Mouse (Mus musculus) cerebellum, adult 2 months (tissue): ENCODE results near the gene Rps3. TPM values are rescaled to one million over a fixed set of nuclear protein-coding genes. Genes with fewer than 3 reads are reported as not detected.

Source experiments
- DNase-seq, 2 experiments: peaks; one replicate each; pipeline ENCODE4 v3.0.0; 2021
- H3K27ac ChIP-seq: fragments of 200-500 bp; 2 replicates; pipeline ENCODE4 v1.5.1; 2012; ENCODE audit warnings: low read length, control low read depth, inconsistent platforms; ENCODE audit not compliant: insufficient read depth
- H3K27me3 ChIP-seq: fragments of 200-500 bp; 2 replicates; pipeline ENCODE4 v1.6.1; 2012; ENCODE audit warnings: inconsistent platforms, mild to moderate bottlenecking, low read length, moderate library complexity; ENCODE audit not compliant: control insufficient read depth, insufficient read depth
- H3K4me1 ChIP-seq: fragments of 200-500 bp; 2 replicates; pipeline ENCODE4 v1.6.1; 2011; ENCODE audit warnings: low read length; ENCODE audit not compliant: control insufficient read depth, insufficient read depth
- H3K4me3 ChIP-seq: fragments of 200-500 bp; replicated peaks from 2 replicates; pipeline ENCODE3; 2011; ENCODE audit warnings: mild to moderate bottlenecking, low read depth, low read length, control low read depth; ENCODE audit not compliant: insufficient read depth
- CTCF ChIP-seq: fragments of 200-500 bp; IDR thresholded peaks from 2 replicates; pipeline ENCODE4 v1.5.1; 2011; ENCODE audit warnings: low read depth, mild to moderate bottlenecking, control low read depth, low read length, moderate library complexity, borderline replicate concordance; ENCODE audit not compliant: insufficient read depth
- POLR2A ChIP-seq: fragments of 200-500 bp; IDR thresholded peaks from 2 replicates; pipeline ENCODE4 v1.6.1; 2011; ENCODE audit warnings: low read length, control low read depth, borderline replicate concordance; ENCODE audit not compliant: insufficient read depth
- WGBS: fragments of 180-500 bp; shearing (Covaris S2); methylation state at CpG from one replicate; pipeline ENCODE4 v1.1.7; 2018; 5-methylcytosine and 5-hydroxymethylcytosine counted together
- polyA plus RNA-seq: library from polyadenylated mRNA; depleted of rRNA; stranded (reverse); fragments of >200 nt; gene quantifications from 2 replicates; pipeline ENCODE4 v1.2.3, GENCODE M21; 2012

Rps3 gene
- polyA plus RNA-seq, 1 experiment, result 434 TPM

DNA sequence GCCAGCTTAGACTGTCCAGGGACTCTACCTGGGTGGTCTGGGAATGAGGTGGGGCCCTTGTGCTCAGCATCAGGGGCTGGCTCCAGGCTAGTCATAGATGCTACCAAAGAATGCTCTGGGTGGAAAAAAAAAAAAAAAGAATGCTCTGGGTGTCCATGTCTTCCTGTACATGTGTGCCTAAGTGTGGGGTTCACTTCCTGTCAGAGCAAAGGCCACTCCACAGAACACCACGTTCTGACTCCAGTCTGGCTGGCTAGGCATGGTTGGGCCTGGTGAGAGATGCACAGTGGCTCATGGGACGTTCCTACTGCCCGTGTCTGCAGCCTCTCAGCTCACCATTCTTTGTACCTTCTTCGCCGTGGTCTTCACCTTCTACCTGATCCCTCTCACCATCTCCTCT lies 34.9 kb downstream of the Rps3 start:
- 82% methylated on average over 5 of the region's 5 CpGs for WGBS
- no peak for DNase-seq
- H3K4me3 ChIP-seq, result no peak overlapping the region
- no peak overlapping the region for H3K27ac ChIP-seq
- H3K27me3 ChIP-seq, result no peaks in the 10 kb centered on the region
- no peak for TF ChIP-seq POLR2A
- no peak for TF ChIP-seq CTCF
- H3K4me1 ChIP-seq, result no peaks in the 10 kb centered on the region; the same call in 1 of the 2 replicates

DNA sequence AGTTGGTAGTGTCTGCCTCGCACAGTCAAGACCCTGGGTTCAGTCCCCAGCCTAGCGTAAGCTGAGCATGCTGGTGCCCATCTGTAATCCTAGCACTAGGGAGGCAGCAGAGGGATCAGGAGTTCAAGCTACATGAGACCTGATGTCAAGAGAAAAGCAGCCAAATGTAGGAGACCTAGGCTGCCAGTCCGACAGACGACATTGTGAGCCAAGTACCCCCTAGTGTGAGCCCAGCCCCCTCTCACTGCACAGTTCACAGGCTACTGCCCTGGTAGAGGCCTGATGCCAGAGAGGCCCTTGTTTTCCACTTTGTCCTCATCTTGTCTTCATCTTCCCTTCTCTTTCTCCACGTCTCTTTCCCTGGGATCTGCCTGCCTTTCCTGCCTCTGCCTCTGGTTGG lies 36.2 kb downstream of the Rps3 start:
- H3K4me3 ChIP-seq, result no peak overlapping the region
- 50% methylated on average over 5 of the region's 5 CpGs for WGBS
- H3K27ac ChIP-seq, result no peak overlapping the region
- DNase-seq, result no peak
- no peak for TF ChIP-seq CTCF
- TF ChIP-seq POLR2A, result no peak
- H3K4me1 ChIP-seq, result no peaks in the 10 kb centered on the region; the same call in 1 of the 2 replicates
- H3K27me3 ChIP-seq, result no peaks in the 10 kb centered on the region

DNA sequence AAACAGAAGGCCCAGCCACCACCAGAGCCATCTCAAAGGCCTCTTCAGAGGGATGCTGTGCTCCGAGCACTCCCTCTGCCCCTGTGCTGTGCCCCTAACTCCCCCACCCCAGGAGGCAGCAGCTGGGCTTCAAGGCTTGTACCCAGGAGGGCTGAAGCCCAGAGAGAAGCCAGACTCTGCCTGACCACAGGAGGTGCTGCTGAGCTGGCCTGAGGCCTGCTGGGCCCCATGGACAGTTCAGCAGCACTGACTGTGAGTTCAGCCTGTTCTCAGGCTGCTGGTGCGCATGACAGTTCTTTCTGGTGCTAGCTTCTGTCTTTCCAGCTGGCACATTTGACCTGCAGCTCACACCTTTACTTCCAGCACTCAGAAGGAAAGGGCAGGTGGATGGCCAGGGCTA lies 37.7 kb downstream of the Rps3 start:
- DNase-seq, result peak in 1 of 2 experiments; percentile 30
- TF ChIP-seq CTCF (no peak), POLR2A (no peak)
- 80% methylated on average over 2 of the region's 2 CpGs for WGBS
- no peak overlapping the region for H3K4me3 ChIP-seq
- no peak overlapping the region for H3K27ac ChIP-seq
- H3K27me3 ChIP-seq, result no peaks in the 10 kb centered on the region
- no peaks in the 10 kb centered on the region; the same call in 1 of the 2 replicates for H3K4me1 ChIP-seq

DNA sequence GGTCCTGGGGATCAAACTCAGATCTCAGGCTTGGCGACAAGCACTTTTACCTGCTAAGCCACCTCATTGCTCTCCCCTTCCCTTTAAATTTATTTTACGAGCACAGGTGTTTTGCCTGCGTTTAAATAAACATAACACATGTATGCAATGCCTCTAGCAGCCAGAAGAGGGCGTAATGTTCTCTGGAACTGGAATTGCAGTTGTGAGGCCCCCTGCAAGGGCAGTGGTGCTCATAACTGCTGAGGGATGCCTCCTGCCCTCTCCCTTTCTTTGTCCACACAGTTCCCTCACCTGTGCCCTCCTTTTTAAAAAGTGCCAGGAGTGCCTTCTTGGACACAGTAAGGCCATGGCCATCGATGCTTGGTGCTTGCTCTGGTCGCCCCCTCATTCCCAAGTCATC lies 39.5 kb downstream of the Rps3 start:
- WGBS, result 85% methylated on average over 6 of the region's 6 CpGs
- Histone ChIP-seq H3K27ac (no peak overlapping the region), H3K4me3 (no peak overlapping the region), H3K4me1 (no peaks in the 10 kb centered on the region), H3K27me3 (no peaks in the 10 kb centered on the region)
- DNase-seq, result no peak
- TF ChIP-seq CTCF (peak; percentile 44; the same call in 1 of the 2 replicates), POLR2A (no peak)

DNA sequence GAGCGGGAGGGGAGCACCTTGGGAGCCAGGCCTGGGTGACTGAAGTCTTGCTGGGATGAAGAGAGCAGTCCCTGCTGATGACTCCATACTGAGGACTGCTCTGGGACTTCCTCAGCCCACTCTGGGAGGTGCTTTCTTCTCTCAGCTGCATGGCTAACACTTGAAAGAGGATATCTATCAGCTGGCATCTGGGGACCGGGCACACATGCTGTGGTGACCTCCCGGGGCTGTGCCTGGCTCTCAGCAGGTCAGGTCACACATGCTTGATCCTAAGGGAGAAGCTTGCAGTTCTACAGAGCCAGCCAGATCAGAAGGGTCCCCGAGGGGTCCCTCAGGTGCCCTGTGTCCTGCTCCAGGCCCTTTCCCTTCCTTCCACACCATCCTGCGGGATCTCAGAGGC lies 40.4 kb downstream of the Rps3 start:
- no peak for DNase-seq
- Histone ChIP-seq H3K4me3 (no peak overlapping the region), H3K27me3 (no peaks in the 10 kb centered on the region), H3K4me1 (no peaks in the 10 kb centered on the region), H3K27ac (no peak overlapping the region)
- WGBS, result 56% methylated on average over 5 of the region's 5 CpGs
- no peak for TF ChIP-seq CTCF
- TF ChIP-seq POLR2A, result no peak

DNA sequence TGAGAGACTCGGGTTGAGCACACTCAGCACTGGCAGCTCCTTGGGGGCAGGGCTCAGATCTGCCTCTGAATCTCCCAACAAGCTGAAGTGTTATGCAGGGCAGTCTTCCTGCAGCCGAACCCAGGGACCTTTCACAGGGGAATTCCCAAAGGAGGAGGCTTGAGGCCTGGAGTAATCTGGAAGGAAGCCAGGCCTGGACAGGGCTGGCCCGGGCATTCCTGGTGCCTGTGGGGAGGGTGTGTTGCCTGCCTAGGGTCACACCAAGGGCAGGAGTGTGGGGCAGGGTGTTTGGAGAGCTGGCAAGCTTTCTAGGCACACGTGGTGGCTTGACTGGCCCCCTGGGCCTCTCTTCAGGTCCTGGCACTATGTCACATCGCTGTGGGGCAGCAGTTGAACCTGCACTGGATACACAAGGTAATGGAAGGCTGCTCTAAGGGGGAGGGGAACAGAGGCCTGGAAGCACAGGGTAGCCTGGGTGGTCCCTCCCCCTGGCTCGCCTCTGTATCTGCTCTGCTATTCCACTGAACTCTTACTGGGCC lies 41.9 kb downstream of the Rps3 start:
- Histone ChIP-seq H3K4me1 (no peaks in the 10 kb centered on the region), H3K27ac (no peak overlapping the region), H3K4me3 (no peak overlapping the region), H3K27me3 (no peaks in the 10 kb centered on the region)
- WGBS, result 32% methylated on average over 6 of the region's 6 CpGs
- peak in 1 of 2 experiments; percentile 29 for DNase-seq
- TF ChIP-seq POLR2A (no peak), CTCF (no peak)

DNA sequence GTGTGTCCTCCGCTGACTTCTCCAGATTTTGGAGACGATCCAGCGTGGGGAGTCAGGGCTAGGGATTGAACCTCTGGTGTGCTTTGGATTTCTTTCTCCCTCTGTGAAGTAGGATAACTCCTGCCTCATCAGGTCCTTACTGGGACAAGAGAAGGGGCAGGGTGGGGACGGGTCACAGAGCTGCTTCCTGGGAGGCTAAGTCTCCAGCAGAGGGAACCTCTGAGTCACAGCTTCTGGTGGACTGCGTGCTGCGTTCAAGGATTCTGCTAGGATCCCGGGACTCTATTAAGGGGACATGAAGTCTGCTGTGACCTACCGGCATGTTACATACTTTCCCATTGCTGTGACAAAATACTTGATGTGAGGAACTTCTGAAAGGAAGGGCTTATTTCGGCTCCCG lies 44.7 kb downstream of the Rps3 start:
- H3K27me3 ChIP-seq, result no peaks in the 10 kb centered on the region
- H3K4me3 ChIP-seq, result no peak overlapping the region
- no peak for TF ChIP-seq POLR2A
- TF ChIP-seq CTCF, result no peak
- DNase-seq, result no peak
- no peaks in the 10 kb centered on the region for H3K4me1 ChIP-seq
- H3K27ac ChIP-seq, result no peak overlapping the region
- 72% methylated on average over 10 of the region's 10 CpGs for WGBS

DNA sequence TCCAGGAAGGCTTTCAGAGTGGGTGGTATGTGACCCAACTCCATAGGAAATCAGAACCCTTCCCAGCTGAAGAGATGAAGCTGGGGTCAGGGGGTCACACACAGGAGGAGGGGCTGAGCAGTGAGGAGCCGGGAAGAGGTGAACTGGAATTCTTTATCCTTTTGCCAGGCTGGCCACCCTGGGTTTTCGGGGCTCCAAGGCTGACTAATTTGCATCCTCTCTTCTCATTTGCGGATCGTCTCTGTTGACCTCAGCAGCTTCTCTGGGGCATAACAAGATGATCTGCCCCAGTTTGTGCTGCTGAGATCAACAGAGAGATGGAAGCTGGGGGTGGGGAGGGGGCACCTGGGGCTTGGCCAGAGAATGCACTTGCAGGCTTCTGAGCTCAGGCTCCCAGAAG lies 47.0 kb downstream of the Rps3 start:
- no peak for DNase-seq
- no peak for TF ChIP-seq POLR2A
- TF ChIP-seq CTCF, result no peak
- Histone ChIP-seq H3K27me3 (no peaks in the 10 kb centered on the region), H3K4me1 (no peaks in the 10 kb centered on the region; the same call in 1 of the 2 replicates), H3K27ac (no peak overlapping the region), H3K4me3 (no peak overlapping the region)
- 67% methylated on average over 4 of the region's 4 CpGs for WGBS
